In the genomic region with DNA sequence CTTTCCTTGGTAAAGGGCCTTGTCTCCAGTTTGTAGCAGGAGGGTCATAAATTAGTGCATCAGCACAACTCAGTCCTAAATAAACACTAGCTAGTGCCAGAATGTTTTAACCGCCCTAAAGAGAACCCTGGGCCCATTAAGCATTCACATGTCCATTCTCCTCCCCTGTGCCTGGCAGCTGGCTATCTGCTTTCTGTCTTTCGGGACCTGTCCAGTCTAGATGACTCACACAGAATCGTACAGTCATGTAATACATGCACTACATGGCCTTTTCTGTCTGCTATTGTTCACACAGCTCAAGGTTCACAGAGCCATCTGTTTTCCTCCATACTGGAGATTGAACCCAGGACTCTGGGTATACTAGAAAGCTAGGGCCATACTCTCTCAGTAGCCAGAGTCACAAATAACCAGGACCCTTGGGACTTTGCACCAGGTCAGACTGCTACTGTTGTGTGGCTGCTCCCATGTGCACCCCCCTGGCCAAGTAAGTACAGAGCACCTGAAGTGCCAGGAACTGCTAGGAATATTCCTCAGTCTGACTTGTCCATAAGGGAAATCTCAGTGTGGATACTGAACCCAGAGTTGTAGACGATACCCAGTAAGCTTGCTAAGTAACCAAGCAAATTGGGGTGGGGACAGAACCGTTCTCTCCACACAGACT, we compare ENCODE assay signal across 12 mouse cellular contexts. TPM values are rescaled to one million over a fixed set of nuclear protein-coding genes. Genes with fewer than 3 reads are reported as not detected.
DNase-seq lines count a peak whose midpoint lies in the region; ATAC-seq lines count a peak whose summit lies in the region.
"Had no signal": no experiment of that assay in that cellular context is flagged by ENCODE, and none has a peak within 500 bp of the region (broad histone marks: within the 10 kb centered on the region; RNA-seq: fewer than 3 reads in every experiment).

No protein-coding gene starts in this region.

- H3K27ac ChIP-seq in hindbrain, embryonic 11.5 days (ENCODE audit: low read depth, low read length), result no peak overlapping the region
- no peak overlapping the region for H3K27ac ChIP-seq in hindbrain, embryonic 12.5 days
- H3K27ac ChIP-seq in midbrain, embryonic 13.5 days, result no peak overlapping the region
- H3K27ac ChIP-seq: embryonic facial prominence, embryonic 13.5 days; layer of hippocampus, adult 2 months; liver, embryonic 15.5 days; macrophage had no signal

- H3K36me3 ChIP-seq in hindbrain, embryonic 11.5 days (ENCODE audit: control insufficient read depth, insufficient read depth, low read length), result 0 out of 2 replicates have a peak, but pooled peaks cover 2% of the 10 kb centered on the region
- peaks cover 29% of the 10 kb centered on the region for H3K36me3 ChIP-seq in hindbrain, embryonic 12.5 days
- peaks cover 33% of the 10 kb centered on the region for H3K36me3 ChIP-seq in midbrain, embryonic 13.5 days

- H3K4me2 ChIP-seq in hindbrain, embryonic 11.5 days (replicated peaks; ENCODE audit: low read depth, low read length), result no peak overlapping the region
- H3K4me2 ChIP-seq in hindbrain, embryonic 12.5 days (replicated peaks), result no peak overlapping the region
- H3K4me2 ChIP-seq in midbrain, embryonic 13.5 days (replicated peaks), result no peak overlapping the region
- H3K4me2 ChIP-seq: embryonic facial prominence, embryonic 13.5 days; liver, embryonic 15.5 days had no signal

- 79% methylated on average over 5 of the region's 5 CpGs for WGBS in hindbrain, embryonic 11.5 days
- 79% methylated on average over 5 of the region's 5 CpGs for WGBS in hindbrain, embryonic 12.5 days
- 75% methylated on average over 5 of the region's 5 CpGs for WGBS in midbrain, embryonic 13.5 days

- no peak overlapping the region for H3K4me3 ChIP-seq in hindbrain, embryonic 11.5 days (ENCODE audit: low read depth, low read length)
- no peak overlapping the region for H3K4me3 ChIP-seq in hindbrain, embryonic 12.5 days
- no peak overlapping the region for H3K4me3 ChIP-seq in midbrain, embryonic 13.5 days (replicated peaks)
- H3K4me3 ChIP-seq: embryonic facial prominence, embryonic 13.5 days; layer of hippocampus, adult 2 months; liver, embryonic 15.5 days; myocyte had no signal

- no peaks in the 10 kb centered on the region for H3K9me3 ChIP-seq in hindbrain, embryonic 11.5 days (ENCODE audit: control insufficient read depth, low read length)
- no peaks in the 10 kb centered on the region for H3K9me3 ChIP-seq in hindbrain, embryonic 12.5 days (replicated peaks)
- H3K9me3 ChIP-seq in midbrain, embryonic 13.5 days, result no peaks in the 10 kb centered on the region
- H3K9me3 ChIP-seq: embryonic facial prominence, embryonic 13.5 days; liver, embryonic 15.5 days had no signal

- no peaks in the 10 kb centered on the region for H3K4me1 ChIP-seq in hindbrain, embryonic 11.5 days (replicated peaks; ENCODE audit: control insufficient read depth, insufficient read depth, low read length)
- H3K4me1 ChIP-seq in hindbrain, embryonic 12.5 days, result 0 out of 2 replicates have a peak, but pooled peaks cover 5% of the 10 kb centered on the region
- H3K4me1 ChIP-seq in midbrain, embryonic 13.5 days (replicated peaks), result peaks cover 16% of the 10 kb centered on the region
- H3K4me1 ChIP-seq: embryonic facial prominence, embryonic 13.5 days; liver, embryonic 15.5 days had no signal

- peak; percentile 38; the same call in 1 of the 2 replicates for ATAC-seq in hindbrain, embryonic 11.5 days (ENCODE audit: low FRiP score)
- ATAC-seq in hindbrain, embryonic 12.5 days (ENCODE audit: low FRiP score), result no peak
- peak; percentile 18; the same call in 1 of the 2 replicates for ATAC-seq in midbrain, embryonic 13.5 days

- H3K9ac ChIP-seq in hindbrain, embryonic 11.5 days (ENCODE audit: low read depth, low read length), result no peak overlapping the region
- no peak overlapping the region for H3K9ac ChIP-seq in hindbrain, embryonic 12.5 days
- H3K9ac ChIP-seq in midbrain, embryonic 13.5 days (replicated peaks), result no peak overlapping the region
- H3K9ac ChIP-seq: embryonic facial prominence, embryonic 13.5 days; liver, embryonic 15.5 days had no signal

- no peaks in the 10 kb centered on the region for H3K27me3 ChIP-seq in hindbrain, embryonic 11.5 days (ENCODE audit: control insufficient read depth, insufficient read depth, low read length)
- no peaks in the 10 kb centered on the region for H3K27me3 ChIP-seq in hindbrain, embryonic 12.5 days
- H3K27me3 ChIP-seq in midbrain, embryonic 13.5 days, result peaks cover 9% of the 10 kb centered on the region
- H3K27me3 ChIP-seq: embryonic facial prominence, embryonic 13.5 days; liver, embryonic 15.5 days had no signal

- DNase-seq in hindbrain, embryonic 11.5 days (ENCODE audit: low spot score), result no peak
- peak; percentile 79 for DNase-seq in NIH3T3 (ENCODE audit: low read depth)
- DNase-seq in adrenal gland, postnatal 10 days, result peak; percentile 40
- DNase-seq in B cell, adult 2 months, result no peak
- DNase-seq in right cerebral cortex, adult 18-20 months, result no peak

RNA-seq across cellular contexts. Expression of a gene that starts 23.3 kb away (rescaled TPM):
- polyA plus RNA-seq in hindbrain, embryonic 11.5 days (2014; fragmentation: Nextera tagmentation; extraction: Ambion mirVana), result 14.2 and 15.7 TPM in 2 replicates
- 24.1 and 24.6 TPM in 2 replicates for polyA plus RNA-seq in hindbrain, embryonic 12.5 days (2016; fragmentation: Nextera tagmentation; extraction: Ambion mirVana)
- total RNA-seq in adrenal gland, postnatal 10 days (2021), result 10 to 100 TPM in 1 of 2 experiments, 1 to 10 TPM in 1; 7.0 to 12.4 TPM
- 26.2 and 26.4 TPM in 2 replicates for polyA plus RNA-seq in midbrain, embryonic 13.5 days (2015; fragmentation: Nextera tagmentation; extraction: Ambion mirVana)

RNA-seq across cellular contexts. Expression of a gene that starts 23.3 kb away (rescaled TPM):
- polyA plus RNA-seq in hindbrain, embryonic 11.5 days (2014; fragmentation: Nextera tagmentation; extraction: Ambion mirVana), result 112 and 113 TPM in 2 replicates
- polyA plus RNA-seq in hindbrain, embryonic 12.5 days (2016; fragmentation: Nextera tagmentation; extraction: Ambion mirVana), result 84.8 and 91.9 TPM in 2 replicates
- total RNA-seq in adrenal gland, postnatal 10 days (2021), result 10 to 100 TPM; 17.4 to 23.5 TPM
- 66.9 and 76.9 TPM in 2 replicates for polyA plus RNA-seq in midbrain, embryonic 13.5 days (2015; fragmentation: Nextera tagmentation; extraction: Ambion mirVana)

RNA-seq across cellular contexts. Expression of a gene that starts 37.2 kb away (rescaled TPM):
- 88.7 and 109 TPM in 2 replicates for polyA plus RNA-seq in hindbrain, embryonic 11.5 days (2014; fragmentation: Nextera tagmentation; extraction: Ambion mirVana)
- polyA plus RNA-seq in hindbrain, embryonic 12.5 days (2016; fragmentation: Nextera tagmentation; extraction: Ambion mirVana), result 447 and 479 TPM in 2 replicates
- 10 to 100 TPM; 65.8 to 83.3 TPM for total RNA-seq in adrenal gland, postnatal 10 days (2021)
- polyA plus RNA-seq in midbrain, embryonic 13.5 days (2015; fragmentation: Nextera tagmentation; extraction: Ambion mirVana), result 870 and 950 TPM in 2 replicates
- polyA plus RNA-seq: macrophage had no signal

Comparison
In these comparisons a context has a peak if more than half of its experiments do, and no peak if none do; other contexts are left out.
1. DNase-seq: peak in NIH3T3 (single experiment) and adrenal gland, postnatal 10 days (single experiment); none in hindbrain, embryonic 11.5 days (single experiment), B cell, adult 2 months (0 of 2) and right cerebral cortex, adult 18-20 months (single experiment).